Mouse (Mus musculus) testis, adult 2 months (tissue): ENCODE results near the gene Slit3. TPM values are rescaled to one million over a fixed set of nuclear protein-coding genes. Genes with fewer than 3 reads are reported as not detected.

Source experiments
- H3K27ac ChIP-seq: fragments of 200-500 bp; 2 replicates; pipeline ENCODE4 v1.5.1; 2012; ENCODE audit warnings: low read depth, low read length; ENCODE audit not compliant: control insufficient read depth, insufficient read depth
- H3K27me3 ChIP-seq: fragments of 200-500 bp; 2 replicates; pipeline ENCODE4 v1.6.1; 2012; ENCODE audit warnings: mild to moderate bottlenecking, low read length, moderate library complexity; ENCODE audit not compliant: control insufficient read depth, insufficient read depth
- H3K36me3 ChIP-seq: fragments of 200-500 bp; 2 replicates; pipeline ENCODE4 v1.6.1; 2012; ENCODE audit warnings: mild to moderate bottlenecking, low read length; ENCODE audit not compliant: control insufficient read depth, insufficient read depth
- H3K4me1 ChIP-seq: fragments of 200-500 bp; 2 replicates; pipeline ENCODE4 v1.6.1; 2012; ENCODE audit warnings: low read length; ENCODE audit not compliant: control insufficient read depth, insufficient read depth
- H3K4me3 ChIP-seq: fragments of 200-500 bp; 2 replicates; pipeline ENCODE4 v1.5.1; 2012; ENCODE audit warnings: low read depth, mild to moderate bottlenecking, low read length, moderate library complexity, mixed read lengths; ENCODE audit not compliant: control insufficient read depth
- CTCF ChIP-seq: fragments of 200-500 bp; IDR thresholded peaks from 2 replicates; pipeline ENCODE4 v1.5.1; 2012; ENCODE audit warnings: low read depth, mild to moderate bottlenecking, inconsistent platforms, low read length, moderate library complexity; ENCODE audit not compliant: control insufficient read depth, insufficient read depth, insufficient replicate concordance
- POLR2A ChIP-seq: fragments of 200-500 bp; IDR thresholded peaks from 2 replicates; pipeline ENCODE4 v1.6.1; 2012; ENCODE audit warnings: low read depth, mild to moderate bottlenecking, inconsistent platforms, low read length, moderate library complexity; ENCODE audit not compliant: control insufficient read depth
- polyA plus RNA-seq: library from polyadenylated mRNA; depleted of rRNA; stranded (reverse); fragments of >200 nt; gene quantifications from 2 replicates; pipeline ENCODE4 v1.2.3, GENCODE M21; 2012

Slit3 gene
- polyA plus RNA-seq, 1 experiment: 8.4 TPM

- no peak overlapping the region for H3K27ac ChIP-seq
- no peak overlapping the region for H3K4me3 ChIP-seq
- H3K36me3 ChIP-seq: no peaks in the 10 kb centered on the region
- H3K4me1 ChIP-seq: no peaks in the 10 kb centered on the region
- no peaks in the 10 kb centered on the region for H3K27me3 ChIP-seq
- TF ChIP-seq CTCF (no peak), POLR2A (no peak)
Measured at GRCm38 (mm10) chr11:35473617-35473996, 352.6 kb downstream of the Slit3 start.

- H3K4me3 ChIP-seq: no peak overlapping the region
- TF ChIP-seq POLR2A (no peak), CTCF (no peak)
- H3K27me3 ChIP-seq: no peaks in the 10 kb centered on the region
- H3K36me3 ChIP-seq: no peaks in the 10 kb centered on the region
- no peaks in the 10 kb centered on the region for H3K4me1 ChIP-seq
- no peak overlapping the region for H3K27ac ChIP-seq
Measured at GRCm38 (mm10) chr11:35480146-35480545, 359.1 kb downstream of the Slit3 start.

GRCm38 (mm10) chr11:35481611-35482363 is 360.8 kb downstream of the Slit3 start:
- H3K27me3 ChIP-seq: no peaks in the 10 kb centered on the region
- H3K4me3 ChIP-seq: no peak overlapping the region
- TF ChIP-seq POLR2A (no peak), CTCF (no peak)
- no peaks in the 10 kb centered on the region for H3K36me3 ChIP-seq
- no peaks in the 10 kb centered on the region for H3K4me1 ChIP-seq
- no peak overlapping the region for H3K27ac ChIP-seq

- Histone ChIP-seq H3K27me3 (no peaks in the 10 kb centered on the region), H3K4me3 (no peak overlapping the region), H3K27ac (no peak overlapping the region), H3K36me3 (no peaks in the 10 kb centered on the region), H3K4me1 (no peaks in the 10 kb centered on the region)
- TF ChIP-seq POLR2A (no peak), CTCF (no peak)
Measured at GRCm38 (mm10) chr11:35487966-35488365, 366.9 kb downstream of the Slit3 start.

- Histone ChIP-seq H3K4me3 (no peak overlapping the region), H3K36me3 (no peaks in the 10 kb centered on the region), H3K4me1 (no peaks in the 10 kb centered on the region), H3K27ac (no peak overlapping the region), H3K27me3 (no peaks in the 10 kb centered on the region)
- TF ChIP-seq CTCF (no peak), POLR2A (no peak)
Measured at GRCm38 (mm10) chr11:35491701-35492100, 370.7 kb downstream of the Slit3 start.

GRCm38 (mm10) chr11:35496874-35497273 is 375.9 kb downstream of the Slit3 start:
- no peaks in the 10 kb centered on the region for H3K4me1 ChIP-seq
- H3K36me3 ChIP-seq: no peaks in the 10 kb centered on the region
- TF ChIP-seq POLR2A (no peak), CTCF (no peak)
- no peaks in the 10 kb centered on the region for H3K27me3 ChIP-seq
- no peak overlapping the region for H3K27ac ChIP-seq
- H3K4me3 ChIP-seq: no peak overlapping the region

GRCm38 (mm10) chr11:35497961-35498360 is 376.9 kb downstream of the Slit3 start:
- Histone ChIP-seq H3K4me1 (no peaks in the 10 kb centered on the region), H3K27ac (no peak overlapping the region), H3K4me3 (no peak overlapping the region), H3K27me3 (no peaks in the 10 kb centered on the region), H3K36me3 (no peaks in the 10 kb centered on the region)
- no peak for TF ChIP-seq POLR2A
- no peak for TF ChIP-seq CTCF
